Mouse (Mus musculus) heart, embryonic 10.5 days (tissue): ENCODE measurements around the gene Git2. TPM values are rescaled to one million over a fixed set of nuclear protein-coding genes. Genes with fewer than 3 reads are reported as not detected.

Experiments
- DNase-seq: peaks from one replicate; pipeline ENCODE4 v3.0.0-alpha.2; 2017; ENCODE audit warnings: low spot score
- H3K27ac ChIP-seq: fragments of 300-500 bp; sonication (generic); 2 replicates; pipeline ENCODE4 v1.5.1; 2016; ENCODE audit warnings: mild to moderate bottlenecking
- H3K27me3 ChIP-seq: fragments of 300-500 bp; sonication (generic); 2 replicates; pipeline ENCODE4 v1.6.1; 2016; ENCODE audit warnings: mild to moderate bottlenecking; ENCODE audit not compliant: poor library complexity, insufficient read depth, severe bottlenecking
- H3K36me3 ChIP-seq: fragments of 300-500 bp; sonication (generic); 2 replicates; pipeline ENCODE4 v1.6.1; 2016; ENCODE audit warnings: mild to moderate bottlenecking, moderate library complexity
- H3K4me1 ChIP-seq: fragments of 300-500 bp; sonication (generic); 2 replicates; pipeline ENCODE4 v1.6.1; 2016; ENCODE audit warnings: mild to moderate bottlenecking
- H3K4me3 ChIP-seq: fragments of 300-500 bp; sonication (generic); 2 replicates; pipeline ENCODE4 v1.5.1; 2016; ENCODE audit warnings: mild to moderate bottlenecking, moderate library complexity
- H3K9me3 ChIP-seq: fragments of 300-500 bp; sonication (generic); 2 replicates; pipeline ENCODE4 v1.6.1; 2016; ENCODE audit warnings: mild to moderate bottlenecking, moderate library complexity
- WGBS: fragments of 180-500 bp; shearing (Covaris S2); methylation state at CpG from one replicate; pipeline ENCODE4 v1.1.7; 2016; 5-methylcytosine and 5-hydroxymethylcytosine counted together
- polyA plus RNA-seq: library from polyadenylated mRNA; unstranded; fragments of >200 nt; fragmentation: Nextera tagmentation; extraction: Ambion mirVana; gene quantifications from 2 replicates; pipeline ENCODE4 v1.2.1, GENCODE M21; 2016

The Git2 gene
- polyA plus RNA-seq, 1 experiment from 2014 or later, result 31.6 TPM

GRCm38 (mm10) chr5:114806636-114807035 is 31.3 kb upstream of the Git2 start:
- 75% methylated on average over 8 of the region's 8 CpGs for WGBS
- Histone ChIP-seq H3K27ac (peak overlapping the region; percentile 77), H3K36me3 (peaks cover 62% of the 10 kb centered on the region)

DNA sequence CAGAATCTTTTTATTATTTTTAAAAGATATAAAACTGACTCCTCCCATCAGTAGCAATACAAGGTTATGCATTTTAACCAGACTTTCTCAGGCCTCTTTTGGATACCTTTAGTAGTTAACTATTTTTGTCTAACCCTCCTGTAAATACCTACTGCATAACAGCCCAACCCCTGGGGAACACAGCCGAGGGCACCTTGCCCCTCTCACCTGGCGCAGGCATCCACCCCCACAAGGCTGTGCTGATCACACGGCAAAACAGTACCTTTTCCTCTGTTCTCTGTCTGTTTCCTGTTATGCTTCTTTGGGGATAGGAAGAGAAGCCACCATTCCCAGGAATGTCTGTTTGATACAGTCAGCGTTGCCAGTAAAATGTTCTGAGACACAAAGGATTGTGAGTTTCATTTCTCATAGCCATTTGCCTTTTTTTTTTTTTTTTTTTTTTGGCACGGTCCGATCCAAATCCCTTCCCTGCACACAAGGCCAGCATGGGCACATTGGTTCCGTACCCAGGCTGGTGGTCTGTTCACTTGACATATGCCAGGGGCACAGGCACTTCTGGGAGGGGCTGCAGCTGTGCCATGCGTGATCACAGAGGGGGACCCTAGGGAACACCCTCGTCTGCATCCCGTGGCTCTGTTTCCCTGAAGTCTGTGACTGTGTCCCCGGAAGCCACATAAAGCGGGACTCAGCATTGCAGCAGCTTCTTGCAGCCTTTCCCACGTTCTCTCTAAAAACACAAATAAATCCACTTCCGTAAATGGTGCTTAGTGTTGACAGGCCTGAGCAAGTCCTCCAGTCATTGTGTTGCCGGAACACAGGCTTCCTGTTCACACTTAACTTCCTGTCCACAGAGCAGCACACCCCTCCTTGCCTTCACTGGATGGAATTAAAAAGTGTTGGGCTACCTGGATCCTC is 30.4 kb upstream of the Git2 start:
- peak overlapping the region; percentile 77; the same call in 1 of the 2 replicates for H3K27ac ChIP-seq
- peaks cover 67% of the 10 kb centered on the region for H3K36me3 ChIP-seq
- WGBS, result 67% methylated on average over 15 of the region's 15 CpGs
- H3K4me1 ChIP-seq, result peaks cover 40% of the 10 kb centered on the region
- no peaks in the 10 kb centered on the region for H3K27me3 ChIP-seq
- no peaks in the 10 kb centered on the region for H3K9me3 ChIP-seq
- DNase-seq, result no peak
- H3K4me3 ChIP-seq, result no peak overlapping the region

More at GRCm38 (mm10) chr5:114806636-114807035, 31.3 kb upstream of the Git2 start:
- H3K9me3 ChIP-seq, result no peaks in the 10 kb centered on the region
- peaks cover 42% of the 10 kb centered on the region for H3K4me1 ChIP-seq
- DNase-seq, result no peak
- no peaks in the 10 kb centered on the region for H3K27me3 ChIP-seq
- no peak overlapping the region for H3K4me3 ChIP-seq

- no peak for DNase-seq
- H3K36me3 ChIP-seq, result peaks cover 74% of the 10 kb centered on the region
- 38% methylated on average over 3 of the region's 3 CpGs for WGBS
These were observed 29.6 kb upstream of the Git2 start for GRCm38 (mm10) chr5:114804958-114805357.

DNA sequence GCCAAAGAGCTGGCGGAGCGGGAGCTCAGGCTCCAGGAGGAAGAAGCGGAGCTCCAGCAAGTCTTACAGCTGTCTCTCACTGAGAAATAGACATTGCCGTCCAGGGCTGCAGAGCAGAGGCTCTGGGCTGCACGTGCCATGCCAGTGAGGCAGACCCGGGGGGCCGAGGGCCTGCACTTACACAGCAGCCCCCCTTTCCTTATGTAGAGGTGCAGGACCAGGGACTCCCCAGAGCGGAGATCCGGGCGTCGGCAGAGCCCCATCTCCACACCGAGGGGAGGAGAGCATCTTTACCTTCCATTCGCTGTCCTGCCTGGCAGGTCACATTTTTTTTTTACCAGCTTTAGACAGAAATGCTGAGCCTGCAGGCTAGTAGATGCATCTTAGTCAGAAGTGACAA is 29.0 kb upstream of the Git2 start:
- WGBS, result 89% methylated on average over 13 of the region's 13 CpGs
- H3K36me3 ChIP-seq, result peaks cover 80% of the 10 kb centered on the region
- no peaks in the 10 kb centered on the region for H3K9me3 ChIP-seq
- no peak overlapping the region for H3K27ac ChIP-seq
- H3K4me3 ChIP-seq, result no peak overlapping the region
- no peak for DNase-seq
- H3K27me3 ChIP-seq, result no peaks in the 10 kb centered on the region
- H3K4me1 ChIP-seq, result peaks cover 34% of the 10 kb centered on the region

More at GRCm38 (mm10) chr5:114804958-114805357, 29.6 kb upstream of the Git2 start:
- no peaks in the 10 kb centered on the region for H3K27me3 ChIP-seq
- peaks cover 40% of the 10 kb centered on the region for H3K4me1 ChIP-seq
- no peaks in the 10 kb centered on the region for H3K9me3 ChIP-seq
- H3K27ac ChIP-seq, result no peak overlapping the region
- H3K4me3 ChIP-seq, result no peak overlapping the region

- Histone ChIP-seq H3K4me3 (no peak overlapping the region), H3K27me3 (no peaks in the 10 kb centered on the region), H3K27ac (no peak overlapping the region), H3K36me3 (peaks cover 81% of the 10 kb centered on the region), H3K4me1 (peaks cover 24% of the 10 kb centered on the region), H3K9me3 (no peaks in the 10 kb centered on the region)
- 86% methylated on average over 13 of the region's 13 CpGs for WGBS
- DNase-seq, result no peak
These were observed 27.9 kb upstream of the Git2 start for GRCm38 (mm10) chr5:114803231-114803630.

DNA sequence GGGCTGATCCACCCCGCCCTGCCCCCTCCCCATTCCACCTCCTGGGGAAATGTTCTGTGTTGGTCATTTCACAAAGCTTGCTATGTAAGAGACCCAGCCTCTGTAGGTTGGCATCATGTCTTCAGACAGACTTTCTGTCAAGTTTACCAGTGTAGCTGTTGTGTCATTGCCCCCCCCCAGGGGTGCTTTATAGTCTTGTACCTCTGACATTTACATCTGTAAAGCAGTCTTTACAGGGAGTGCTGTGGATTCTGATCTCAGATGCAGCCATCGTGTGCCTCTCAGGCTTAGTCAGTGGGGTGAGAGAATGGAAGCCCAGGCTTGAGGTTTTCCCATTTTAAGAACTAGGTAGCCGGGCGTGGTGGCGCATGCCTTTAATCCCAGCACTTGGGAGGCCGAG is 26.5 kb upstream of the Git2 start:
- Histone ChIP-seq H3K4me3 (no peak overlapping the region), H3K9me3 (no peaks in the 10 kb centered on the region), H3K27ac (no peak overlapping the region), H3K4me1 (peaks cover 11% of the 10 kb centered on the region), H3K27me3 (no peaks in the 10 kb centered on the region), H3K36me3 (peaks cover 87% of the 10 kb centered on the region)
- no peak for DNase-seq
- 92% methylated on average over 6 of the region's 6 CpGs for WGBS

DNA sequence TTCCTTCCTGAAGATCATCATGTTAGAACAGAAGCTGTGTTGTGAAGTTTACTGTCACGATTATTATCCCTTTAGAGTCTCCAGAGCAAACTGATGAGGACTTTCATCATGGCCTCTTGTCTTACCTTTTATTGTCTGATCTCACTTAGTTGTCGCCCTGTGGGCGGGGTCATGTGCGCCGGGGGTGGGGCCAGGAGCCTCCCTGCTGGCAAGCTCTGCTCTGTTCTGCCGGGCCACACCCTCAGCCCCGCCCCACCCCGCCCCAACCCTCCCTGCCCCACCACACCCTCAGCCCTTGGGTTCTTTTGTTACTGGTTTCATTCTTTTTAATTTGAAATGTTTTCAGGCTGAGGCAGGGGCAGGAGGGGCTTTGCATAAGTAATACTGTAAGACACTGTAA is 25.7 kb upstream of the Git2 start:
- Histone ChIP-seq H3K36me3 (peaks cover 82% of the 10 kb centered on the region), H3K27me3 (no peaks in the 10 kb centered on the region), H3K4me3 (no peak overlapping the region), H3K9me3 (no peaks in the 10 kb centered on the region), H3K4me1 (peaks cover 11% of the 10 kb centered on the region), H3K27ac (no peak overlapping the region)
- WGBS, result 19% methylated on average over 8 of the region's 8 CpGs
- DNase-seq, result peak; percentile 86

- DNase-seq, result no peak
- Histone ChIP-seq H3K9me3 (no peaks in the 10 kb centered on the region), H3K36me3 (peaks cover 74% of the 10 kb centered on the region), H3K4me1 (peaks cover 19% of the 10 kb centered on the region), H3K4me3 (no peak overlapping the region), H3K27ac (no peak overlapping the region), H3K27me3 (no peaks in the 10 kb centered on the region)
- WGBS, result 74% methylated on average over 11 of the region's 11 CpGs
These were observed 24.5 kb upstream of the Git2 start for GRCm38 (mm10) chr5:114799848-114800247.

- H3K27ac ChIP-seq, result no peak overlapping the region
- no peaks in the 10 kb centered on the region for H3K27me3 ChIP-seq
- peaks cover 23% of the 10 kb centered on the region for H3K4me1 ChIP-seq
- WGBS, result 90% methylated on average over 8 of the region's 8 CpGs
- H3K9me3 ChIP-seq, result no peaks in the 10 kb centered on the region
- H3K36me3 ChIP-seq, result peaks cover 65% of the 10 kb centered on the region
- DNase-seq, result no peak
- H3K4me3 ChIP-seq, result no peak overlapping the region
These were observed 21.9 kb upstream of the Git2 start for GRCm38 (mm10) chr5:114797253-114797652.

- WGBS, result 6% methylated on average over 40 of the region's 40 CpGs
- Histone ChIP-seq H3K4me1 (peaks cover 23% of the 10 kb centered on the region), H3K36me3 (peaks cover 65% of the 10 kb centered on the region), H3K27ac (no peak overlapping the region), H3K9me3 (no peaks in the 10 kb centered on the region), H3K27me3 (no peaks in the 10 kb centered on the region), H3K4me3 (peak overlapping the region; percentile 56)
- DNase-seq, result peak; percentile 81
These were observed 21.1 kb upstream of the Git2 start for GRCm38 (mm10) chr5:114796299-114797012.

DNA sequence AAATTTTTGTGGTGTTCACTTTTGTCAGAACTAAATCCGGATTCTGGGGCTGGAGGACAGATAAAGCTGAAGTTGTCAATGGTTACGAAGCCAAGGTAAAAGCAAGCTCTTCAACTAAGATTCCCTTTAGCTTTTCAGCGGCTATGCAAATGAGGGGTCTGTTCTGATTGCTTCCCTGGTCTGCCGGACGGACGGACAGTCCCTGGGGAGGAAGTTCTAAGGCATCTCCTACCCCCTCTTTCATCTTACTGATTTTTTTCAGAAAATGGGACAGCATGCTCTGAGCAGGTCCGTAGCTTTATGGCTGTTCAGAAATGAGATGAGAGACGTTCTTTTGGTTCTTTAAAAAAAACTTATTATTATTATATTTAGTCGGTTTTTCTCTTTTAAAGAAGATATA is 20.3 kb upstream of the Git2 start:
- no peak for DNase-seq
- H3K9me3 ChIP-seq, result no peaks in the 10 kb centered on the region
- 0 out of 2 replicates have a peak overlapping the region, but pooled peaks have one; percentile 29 for H3K27ac ChIP-seq
- no peak overlapping the region for H3K4me3 ChIP-seq
- no peaks in the 10 kb centered on the region for H3K27me3 ChIP-seq
- H3K4me1 ChIP-seq, result peaks cover 23% of the 10 kb centered on the region
- 53% methylated on average over 9 of the region's 9 CpGs for WGBS
- H3K36me3 ChIP-seq, result peaks cover 66% of the 10 kb centered on the region

- Histone ChIP-seq H3K27me3 (no peaks in the 10 kb centered on the region), H3K4me3 (no peak overlapping the region), H3K4me1 (peaks cover 23% of the 10 kb centered on the region), H3K27ac (0 out of 2 replicates have a peak overlapping the region, but pooled peaks have one; percentile 29), H3K36me3 (peaks cover 64% of the 10 kb centered on the region), H3K9me3 (no peaks in the 10 kb centered on the region)
- no peak for DNase-seq
- 21% methylated on average over 9 of the region's 9 CpGs for WGBS
These were observed 19.9 kb upstream of the Git2 start for GRCm38 (mm10) chr5:114795231-114795630.

DNA sequence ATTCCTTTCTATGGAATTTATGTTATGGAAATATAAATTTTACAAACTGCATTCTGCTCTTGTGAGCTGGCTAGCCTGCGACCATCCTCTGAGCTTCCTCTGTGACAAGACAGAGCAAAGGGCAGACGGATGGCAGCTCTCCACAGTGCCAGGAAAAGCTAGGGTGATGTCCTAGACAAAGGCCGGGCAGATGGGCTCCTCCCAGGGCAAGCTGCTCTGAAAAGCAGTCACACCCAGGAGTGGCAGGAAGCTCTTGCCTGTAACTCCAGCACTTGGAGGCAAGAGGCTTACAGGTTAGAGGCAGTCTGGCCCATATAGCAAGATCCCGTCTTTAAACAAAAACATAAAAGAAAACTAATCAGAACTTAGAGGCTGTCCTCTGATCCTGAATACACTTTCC is 19.3 kb upstream of the Git2 start:
- 71% methylated on average over 4 of the region's 4 CpGs for WGBS
- no peak for DNase-seq
- peaks cover 64% of the 10 kb centered on the region for H3K36me3 ChIP-seq
- no peak overlapping the region for H3K27ac ChIP-seq
- H3K4me1 ChIP-seq, result peaks cover 23% of the 10 kb centered on the region
- no peak overlapping the region for H3K4me3 ChIP-seq
- H3K9me3 ChIP-seq, result no peaks in the 10 kb centered on the region
- no peaks in the 10 kb centered on the region for H3K27me3 ChIP-seq
